Mouse (Mus musculus) liver, embryonic 11.5 days (tissue): Measurements from ENCODE around the gene Pfkl. TPM values are rescaled to one million over a fixed set of nuclear protein-coding genes. Genes with fewer than 3 reads are reported as not detected.
"Not testable (repeated sequence)": the region's sequence is repeated elsewhere in the genome, so short reads cannot be mapped to it uniquely, and the experiment has no call there.

ENCODE experiments used
- ATAC-seq: fragments of 200-750 bp; cut with Nextera tagmentation; replicated peaks from 2 replicates; pipeline ENCODE4 v1.8.0; 2017; ENCODE audit warnings: moderate number of reproducible peaks, mild to moderate bottlenecking, moderate TSS enrichment, moderate library complexity; ENCODE audit not compliant: low FRiP score
- DNase-seq: peaks from one replicate; pipeline ENCODE4 v3.0.0-alpha.2; 2017; ENCODE audit warnings: low spot score
- H3K27ac ChIP-seq: fragments of 300-500 bp; sonication (generic); 2 replicates; pipeline ENCODE4 v1.5.1; 2014; ENCODE audit warnings: mild to moderate bottlenecking, low read depth, low read length, control low read depth
- H3K27me3 ChIP-seq: fragments of 300-500 bp; sonication (generic); replicated peaks from 2 replicates; pipeline ENCODE4 v1.6.1; 2014; ENCODE audit warnings: low read length, mixed read lengths; ENCODE audit not compliant: control insufficient read depth, insufficient read depth
- H3K36me3 ChIP-seq: fragments of 300-500 bp; sonication (generic); 2 replicates; pipeline ENCODE4 v1.6.1; 2014; ENCODE audit warnings: mild to moderate bottlenecking, low read length, moderate library complexity, mixed read lengths; ENCODE audit not compliant: control insufficient read depth, insufficient read depth
- H3K4me1 ChIP-seq: fragments of 300-500 bp; sonication (generic); replicated peaks from 2 replicates; pipeline ENCODE4 v1.6.1; 2014; ENCODE audit warnings: low read length, mixed read lengths; ENCODE audit not compliant: control insufficient read depth, insufficient read depth
- H3K4me2 ChIP-seq: fragments of 300-500 bp; sonication (generic); 2 replicates; pipeline ENCODE4 v1.6.1; 2014; ENCODE audit warnings: mild to moderate bottlenecking, control low read depth, moderate library complexity
- H3K4me3 ChIP-seq: fragments of 300-500 bp; sonication (generic); 2 replicates; pipeline ENCODE4 v1.5.1; 2014; ENCODE audit warnings: low read depth, low read length, control low read depth
- H3K9ac ChIP-seq: fragments of 300-500 bp; sonication (generic); 2 replicates; pipeline ENCODE4 v1.6.1; 2014; ENCODE audit warnings: low read depth, low read length, control low read depth
- H3K9me3 ChIP-seq: fragments of 300-500 bp; sonication (generic); 2 replicates; pipeline ENCODE4 v1.6.1; 2016; ENCODE audit warnings: low read length, inconsistent platforms, mixed read lengths; ENCODE audit not compliant: control insufficient read depth
- WGBS: fragments of 180-500 bp; shearing (Covaris S2); extraction: QIAGEN DNeasy Blood & Tissue Kit; methylation state at CpG from one replicate; pipeline ENCODE4 v1.1.7; 2014; 5-methylcytosine and 5-hydroxymethylcytosine counted together
- polyA plus RNA-seq: library from polyadenylated mRNA; unstranded; fragments of >200 nt; fragmentation: Nextera tagmentation; extraction: Ambion mirVana; gene quantifications from 2 replicates; pipeline ENCODE4 v1.2.1, GENCODE M21; 2014

The Pfkl gene
- polyA plus RNA-seq, 1 experiment from 2014 or later, result 245 TPM

DNA sequence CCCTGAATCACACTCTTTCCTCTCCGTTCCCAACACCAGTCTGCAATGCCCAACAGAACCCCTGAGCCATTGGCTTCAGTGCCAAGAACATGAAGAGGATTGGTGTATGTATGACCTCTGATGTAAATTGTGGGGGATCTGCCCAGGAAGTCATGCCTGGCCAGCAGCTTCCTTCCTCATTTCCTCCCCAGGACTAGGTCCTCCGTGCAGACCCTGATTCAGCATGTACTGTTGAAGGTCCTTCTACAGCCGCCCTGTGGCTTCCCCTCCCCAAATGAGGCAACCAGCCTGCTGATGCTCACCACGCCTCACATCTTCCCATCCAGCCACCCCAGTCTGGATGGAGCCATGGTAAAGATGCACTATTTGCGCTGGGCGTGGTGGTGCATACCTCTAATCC is 39.4 kb downstream of the Pfkl start, which contains the start of gene Trpm2:
TSS of gene Trpm2 (minus strand) at position 83 of the 400 bp plus-strand sequence.
- ATAC-seq, result no peak

DNA sequence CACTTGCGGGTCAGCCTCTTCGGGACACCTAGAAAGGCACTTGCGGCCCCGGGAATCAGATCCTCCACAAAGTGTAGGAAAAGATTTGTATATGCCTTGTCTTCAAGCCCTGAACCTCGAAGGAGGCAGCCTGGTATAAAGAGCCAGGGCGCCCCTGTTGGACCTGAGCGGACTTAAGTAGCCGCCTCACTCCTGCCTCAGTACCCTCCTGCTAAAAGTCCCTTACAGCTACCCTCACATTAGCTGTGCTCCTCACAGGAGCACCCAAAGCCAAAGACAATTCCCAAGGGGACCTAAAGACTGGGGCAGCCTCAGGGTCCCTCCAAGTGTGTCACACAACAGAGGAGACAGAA is 39.9 kb downstream of the Pfkl start:
- Histone ChIP-seq H3K4me2 (peak overlapping the region; percentile 56), H3K4me1 (0 out of 2 replicates have a peak, but pooled peaks cover 1% of the 10 kb centered on the region), H3K9ac (no peak overlapping the region), H3K27ac (no peak overlapping the region), H3K27me3 (peaks cover 32% of the 10 kb centered on the region), H3K36me3 (no peaks in the 10 kb centered on the region), H3K9me3 (no peaks in the 10 kb centered on the region), H3K4me3 (peak overlapping the region; percentile 30; the same call in 1 of the 2 replicates)
- DNase-seq, result no peak
- WGBS, result 8% methylated on average over 8 of the region's 8 CpGs
- ATAC-seq, result no peak

More for the DNA sequence above, 39.4 kb downstream of the Pfkl start, which contains the start of gene Trpm2:
- H3K27ac ChIP-seq, result no peak within 1 kb of the TSS
- no peaks in the 10 kb centered on the region for H3K36me3 ChIP-seq
- WGBS, result 55% methylated on average over 6 of the region's 6 CpGs
- H3K4me2 ChIP-seq, result peak within 1 kb of the TSS; percentile 56
- H3K4me3 ChIP-seq, result peak within 1 kb of the TSS; percentile 30; the same call in 1 of the 2 replicates
- peaks cover 32% of the 10 kb centered on the region for H3K27me3 ChIP-seq
- no peak within 1 kb of the TSS for H3K9ac ChIP-seq
- H3K4me1 ChIP-seq, result 0 out of 2 replicates have a peak, but pooled peaks cover 2% of the 10 kb centered on the region
- DNase-seq, result no peak
- no peaks in the 10 kb centered on the region for H3K9me3 ChIP-seq

DNA sequence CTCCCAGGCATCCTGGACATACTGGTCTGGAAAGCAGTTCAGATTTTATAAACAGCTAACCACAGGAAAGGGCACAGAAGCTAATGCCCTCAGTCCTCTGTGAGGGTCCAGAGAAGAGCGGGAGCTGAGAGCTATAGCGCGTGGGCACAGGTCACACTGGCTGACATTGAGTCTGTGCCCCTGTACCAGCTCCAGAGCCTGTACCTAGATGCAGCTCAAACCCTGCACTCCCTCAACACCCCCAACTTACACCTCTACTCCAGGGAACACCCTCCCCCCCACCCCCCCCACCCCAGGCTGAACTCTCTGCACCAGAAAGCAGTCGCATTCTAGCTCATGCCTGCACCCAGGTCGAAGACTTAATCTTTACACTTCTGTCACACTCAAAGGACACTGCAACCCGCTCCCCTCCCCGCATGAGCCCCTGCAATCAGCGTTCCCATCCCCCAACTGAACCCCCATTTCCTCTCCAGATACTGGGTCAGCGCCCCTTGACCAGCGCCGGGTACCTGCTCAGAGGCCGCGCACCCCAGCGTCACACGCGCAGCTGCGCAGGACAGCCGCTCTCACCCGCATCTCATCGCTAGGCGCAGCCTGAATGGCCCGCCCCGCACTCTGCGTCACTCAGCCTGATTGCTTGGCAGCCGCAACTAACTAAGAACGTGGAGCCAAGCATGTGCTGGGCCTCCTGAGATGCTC is 40.5 kb downstream of the Pfkl start:
- Histone ChIP-seq H3K9ac (no peak overlapping the region), H3K9me3 (no peaks in the 10 kb centered on the region), H3K4me2 (peak overlapping the region; percentile 56), H3K36me3 (no peaks in the 10 kb centered on the region), H3K27me3 (peaks cover 32% of the 10 kb centered on the region), H3K27ac (no peak overlapping the region), H3K4me1 (no peaks in the 10 kb centered on the region), H3K4me3 (peak overlapping the region; percentile 30; the same call in 1 of the 2 replicates)
- DNase-seq, result no peak
- WGBS, result 7% methylated on average over 26 of the region's 26 CpGs
- ATAC-seq, result 0 out of 2 replicates have a peak, but pooled peaks have one; percentile 39

DNA sequence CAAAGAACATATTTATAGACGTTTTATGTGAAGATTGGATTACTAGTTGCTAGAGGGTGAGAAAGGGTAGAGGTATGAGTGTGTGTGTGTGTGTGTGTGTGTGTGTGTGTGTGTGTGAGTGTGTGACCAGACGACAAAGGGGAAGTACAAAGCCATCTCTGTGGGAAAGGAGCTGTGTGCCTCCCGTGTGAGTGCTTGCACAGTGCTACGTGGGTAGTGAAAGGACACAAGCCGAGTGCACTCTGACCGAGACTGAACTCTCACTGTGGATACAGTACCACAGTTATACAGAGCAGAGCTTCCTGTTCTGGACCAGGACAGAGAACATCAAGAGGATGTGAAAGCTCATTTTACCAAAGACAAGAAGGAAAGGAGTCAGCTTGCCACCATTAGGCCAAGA is 45.9 kb downstream of the Pfkl start:
- DNase-seq, result no peak
- no peak for ATAC-seq
- no peak overlapping the region for H3K27ac ChIP-seq
- H3K9me3 ChIP-seq, result no peaks in the 10 kb centered on the region
- peaks cover 15% of the 10 kb centered on the region for H3K27me3 ChIP-seq
- no peak overlapping the region for H3K4me3 ChIP-seq
- no peak overlapping the region for H3K9ac ChIP-seq
- no peaks in the 10 kb centered on the region for H3K36me3 ChIP-seq
- no peaks in the 10 kb centered on the region for H3K4me1 ChIP-seq
- WGBS, result 56% methylated on average over 6 of the region's 6 CpGs
- H3K4me2 ChIP-seq, result no peak overlapping the region

DNA sequence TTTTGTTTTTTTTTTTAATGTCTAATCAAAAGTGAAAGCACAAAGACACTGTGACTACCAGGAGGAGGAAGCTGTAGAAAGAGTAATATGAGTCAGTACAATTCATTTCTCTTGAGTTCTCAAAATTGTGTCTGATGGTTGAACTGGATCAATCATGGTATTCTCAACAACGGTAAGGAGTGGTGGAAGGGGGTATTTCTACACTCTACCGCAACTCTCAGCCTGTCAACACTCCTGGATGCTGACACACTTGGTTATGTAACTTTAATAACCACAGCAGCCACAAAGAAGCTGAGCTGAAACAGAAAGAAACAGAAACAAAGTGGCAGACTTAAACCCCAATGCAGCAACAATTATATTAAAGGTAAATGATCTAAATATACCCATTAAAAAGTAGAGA is 47.2 kb downstream of the Pfkl start:
- H3K9me3 ChIP-seq, result no peaks in the 10 kb centered on the region
- ATAC-seq (no peak), DNase-seq (no peak)
- H3K9ac ChIP-seq, result no peak overlapping the region
- H3K27me3 ChIP-seq, result peaks cover 4% of the 10 kb centered on the region
- 54% methylated on average over 2 of the region's 2 CpGs for WGBS
- no peaks in the 10 kb centered on the region for H3K4me1 ChIP-seq
- H3K4me3 ChIP-seq, result no peak overlapping the region
- no peak overlapping the region for H3K4me2 ChIP-seq
- H3K36me3 ChIP-seq, result no peaks in the 10 kb centered on the region
- H3K27ac ChIP-seq, result no peak overlapping the region

DNA sequence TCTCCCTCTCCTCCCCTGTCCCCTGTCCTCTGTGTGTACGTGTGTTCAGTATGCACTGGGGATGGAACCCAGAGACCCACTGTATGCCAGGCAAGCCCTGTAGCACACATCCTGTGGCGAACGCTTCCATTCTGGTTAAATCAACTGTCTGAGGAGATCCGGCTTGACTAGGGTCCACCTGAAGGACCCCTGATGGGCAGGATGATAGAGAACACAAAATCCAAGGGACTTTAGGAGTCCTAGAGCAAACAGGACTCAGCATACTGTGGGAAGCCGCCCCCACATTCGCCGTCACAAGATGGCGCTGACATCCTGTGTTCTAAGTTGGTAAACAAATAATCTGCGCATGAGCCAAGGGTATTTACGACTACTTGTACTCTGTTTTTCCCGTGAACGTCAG is 59.4 kb downstream of the Pfkl start:
- not testable (repeated sequence) for H3K36me3 ChIP-seq, H3K27ac ChIP-seq, H3K4me3 ChIP-seq, H3K4me1 ChIP-seq, ATAC-seq, DNase-seq, H3K9me3 ChIP-seq, H3K4me2 ChIP-seq, H3K9ac ChIP-seq, H3K27me3 ChIP-seq
- 89% methylated on average over 9 of the region's 12 CpGs for WGBS

DNA sequence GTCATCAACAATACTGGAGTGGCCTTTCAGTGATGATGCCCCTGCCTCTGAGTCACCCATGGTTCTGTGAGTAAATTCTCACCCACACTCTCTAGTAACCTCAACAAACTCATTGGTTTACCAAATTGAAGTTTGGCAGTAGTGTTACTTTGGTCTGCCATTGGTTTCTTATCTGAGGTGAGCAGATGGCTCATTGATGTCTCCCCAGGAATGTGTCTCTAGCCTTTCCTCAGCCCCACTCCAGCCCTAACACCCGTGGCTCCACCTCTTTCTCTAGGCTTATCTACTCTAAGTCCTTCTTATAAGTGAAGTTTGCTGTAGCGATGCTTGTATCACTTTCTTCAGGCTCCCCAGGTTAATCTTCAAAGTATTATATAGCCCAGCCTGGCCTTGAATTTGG is 70.2 kb downstream of the Pfkl start:
- Histone ChIP-seq H3K4me3 (no peak overlapping the region), H3K9ac (no peak overlapping the region), H3K27me3 (no peaks in the 10 kb centered on the region), H3K4me2 (no peak overlapping the region), H3K4me1 (no peaks in the 10 kb centered on the region), H3K36me3 (no peaks in the 10 kb centered on the region), H3K27ac (no peak overlapping the region), H3K9me3 (no peaks in the 10 kb centered on the region)
- WGBS, result 40% methylated on average over 2 of the region's 2 CpGs
- ATAC-seq (no peak), DNase-seq (no peak)
